Mouse (Mus musculus): ENCODE data around the gene Gata1. TPM values are rescaled to one million over a fixed set of nuclear protein-coding genes. Genes with fewer than 3 reads are reported as not detected.
"Not testable (repeated sequence)": the region's sequence is repeated elsewhere in the genome, so short reads cannot be mapped to it uniquely, and the experiment has no call there.

Gata1 gene
- total and polyA plus RNA-seq, 2 experiments from 2014 or later, result not detected

GRCm38 (mm10) chrX:8013569-8014314, 35.9 kb upstream of the Gata1 start:
- no peaks in the 10 kb centered on the region for H3K36me3 ChIP-seq (ENCODE audit: insufficient read depth)
- H3K4me3 ChIP-seq (ENCODE audit: low read depth, low read length), result no peak overlapping the region
- H3K4me1 ChIP-seq (ENCODE audit: insufficient read depth), result no peaks in the 10 kb centered on the region
- H3K4me2 ChIP-seq (ENCODE audit: low read depth), result no peak overlapping the region
- H3K27ac ChIP-seq (ENCODE audit: low read depth, low read length), result no peak overlapping the region
- H3K9ac ChIP-seq, result no peak overlapping the region
- TF ChIP-seq CTCF (IDR thresholded peaks at IDR 0.05; ENCODE audit: low read depth), result no peak
- no peaks in the 10 kb centered on the region for H3K9me3 ChIP-seq (ENCODE audit: low read length)
- DNase-seq, result no peak
- ATAC-seq, result no peak; the same call in 1 of the 2 replicates
- H3K27me3 ChIP-seq (ENCODE audit: insufficient read depth, low read length), result no peaks in the 10 kb centered on the region
- 30% methylated on average over 7 of the region's 8 CpGs for WGBS

- no peaks in the 10 kb centered on the region for H3K27me3 ChIP-seq (ENCODE audit: insufficient read depth, low read length)
- no peak overlapping the region for H3K4me3 ChIP-seq (ENCODE audit: low read depth, low read length)
- no peaks in the 10 kb centered on the region for H3K9me3 ChIP-seq (ENCODE audit: low read length)
- no peak for ATAC-seq
- H3K4me1 ChIP-seq (ENCODE audit: insufficient read depth), result no peaks in the 10 kb centered on the region
- no peak overlapping the region for H3K4me2 ChIP-seq (ENCODE audit: low read depth)
- WGBS, result 14% methylated on average over 2 of the region's 2 CpGs
- no peak for TF ChIP-seq CTCF (IDR thresholded peaks at IDR 0.05; ENCODE audit: low read depth)
- H3K36me3 ChIP-seq (ENCODE audit: insufficient read depth), result no peaks in the 10 kb centered on the region
- no peak overlapping the region for H3K9ac ChIP-seq
- no peak for DNase-seq
- no peak overlapping the region for H3K27ac ChIP-seq (ENCODE audit: low read depth, low read length)
Measured at GRCm38 (mm10) chrX:8013157-8013556, 35.3 kb upstream of the Gata1 start.

GRCm38 (mm10) chrX:8009356-8009755, 31.5 kb upstream of the Gata1 start:
- DNase-seq; H3K36me3 ChIP-seq (ENCODE audit: insufficient read depth); H3K9ac ChIP-seq; H3K9me3 ChIP-seq (ENCODE audit: low read length); H3K4me1 ChIP-seq (ENCODE audit: insufficient read depth); H3K4me2 ChIP-seq (ENCODE audit: low read depth); H3K27me3 ChIP-seq (ENCODE audit: insufficient read depth, low read length); H3K27ac ChIP-seq (ENCODE audit: low read depth, low read length); H3K4me3 ChIP-seq (ENCODE audit: low read depth, low read length); ATAC-seq: not testable (repeated sequence)
- WGBS, result 80% methylated on average over 4 of the region's 4 CpGs

GRCm38 (mm10) chrX:8008543-8008942, 30.7 kb upstream of the Gata1 start:
- H3K27ac ChIP-seq (ENCODE audit: low read depth, low read length), result no peak overlapping the region
- DNase-seq (no peak), ATAC-seq (no peak)
- no peak overlapping the region for H3K4me2 ChIP-seq (ENCODE audit: low read depth)
- no peaks in the 10 kb centered on the region for H3K36me3 ChIP-seq (ENCODE audit: insufficient read depth)
- no peak for TF ChIP-seq CTCF (IDR thresholded peaks at IDR 0.05; ENCODE audit: low read depth)
- no peak overlapping the region for H3K4me3 ChIP-seq (ENCODE audit: low read depth, low read length)
- WGBS, result 35% methylated on average over 5 of the region's 5 CpGs
- H3K9ac ChIP-seq, result no peak overlapping the region
- H3K27me3 ChIP-seq (ENCODE audit: insufficient read depth, low read length), result no peaks in the 10 kb centered on the region
- no peaks in the 10 kb centered on the region for H3K9me3 ChIP-seq (ENCODE audit: low read length)
- H3K4me1 ChIP-seq (ENCODE audit: insufficient read depth), result no peaks in the 10 kb centered on the region

GRCm38 (mm10) chrX:8002971-8003370, 25.1 kb upstream of the Gata1 start:
- Histone ChIP-seq H3K4me2 (ENCODE audit: low read depth) (no peak overlapping the region), H3K4me1 (ENCODE audit: insufficient read depth) (no peaks in the 10 kb centered on the region), H3K27ac (ENCODE audit: low read depth, low read length) (no peak overlapping the region), H3K9me3 (ENCODE audit: low read length) (no peaks in the 10 kb centered on the region), H3K36me3 (ENCODE audit: insufficient read depth) (no peaks in the 10 kb centered on the region), H3K9ac (no peak overlapping the region), H3K4me3 (ENCODE audit: low read depth, low read length) (no peak overlapping the region), H3K27me3 (ENCODE audit: insufficient read depth, low read length) (no peaks in the 10 kb centered on the region)
- no peak for ATAC-seq
- DNase-seq, result no peak
- WGBS, result 69% methylated on average over 4 of the region's 4 CpGs
- no peak for TF ChIP-seq CTCF (IDR thresholded peaks at IDR 0.05; ENCODE audit: low read depth)

GRCm38 (mm10) chrX:8002001-8002400, 24.1 kb upstream of the Gata1 start:
- no peak for ATAC-seq
- 32% methylated on average over 5 of the region's 5 CpGs for WGBS

GRCm38 (mm10) chrX:8000546-8001192, 22.8 kb upstream of the Gata1 start:
- Histone ChIP-seq H3K4me2 (ENCODE audit: low read depth) (no peak overlapping the region), H3K9me3 (ENCODE audit: low read length) (no peaks in the 10 kb centered on the region), H3K4me3 (ENCODE audit: low read depth, low read length) (no peak overlapping the region), H3K9ac (no peak overlapping the region), H3K27me3 (ENCODE audit: insufficient read depth, low read length) (no peaks in the 10 kb centered on the region), H3K36me3 (ENCODE audit: insufficient read depth) (no peaks in the 10 kb centered on the region), H3K4me1 (ENCODE audit: insufficient read depth) (no peaks in the 10 kb centered on the region), H3K27ac (ENCODE audit: low read depth, low read length) (no peak overlapping the region)
- ATAC-seq (no peak), DNase-seq (no peak)
- WGBS, result 75% methylated on average over 3 of the region's 3 CpGs
- TF ChIP-seq CTCF (IDR thresholded peaks at IDR 0.05; ENCODE audit: low read depth), result no peak

More at GRCm38 (mm10) chrX:8002001-8002400, 24.1 kb upstream of the Gata1 start:
- Histone ChIP-seq H3K4me1 (ENCODE audit: insufficient read depth) (no peaks in the 10 kb centered on the region), H3K27ac (ENCODE audit: low read depth, low read length) (no peak overlapping the region), H3K9ac (no peak overlapping the region), H3K4me2 (ENCODE audit: low read depth) (no peak overlapping the region), H3K9me3 (ENCODE audit: low read length) (no peaks in the 10 kb centered on the region), H3K4me3 (ENCODE audit: low read depth, low read length) (no peak overlapping the region), H3K36me3 (ENCODE audit: insufficient read depth) (no peaks in the 10 kb centered on the region), H3K27me3 (ENCODE audit: insufficient read depth, low read length) (no peaks in the 10 kb centered on the region)
- DNase-seq, result no peak
- no peak for TF ChIP-seq CTCF (IDR thresholded peaks at IDR 0.05; ENCODE audit: low read depth)
